Mouse (Mus musculus): ENCODE results near the gene Hlf.

DNA sequence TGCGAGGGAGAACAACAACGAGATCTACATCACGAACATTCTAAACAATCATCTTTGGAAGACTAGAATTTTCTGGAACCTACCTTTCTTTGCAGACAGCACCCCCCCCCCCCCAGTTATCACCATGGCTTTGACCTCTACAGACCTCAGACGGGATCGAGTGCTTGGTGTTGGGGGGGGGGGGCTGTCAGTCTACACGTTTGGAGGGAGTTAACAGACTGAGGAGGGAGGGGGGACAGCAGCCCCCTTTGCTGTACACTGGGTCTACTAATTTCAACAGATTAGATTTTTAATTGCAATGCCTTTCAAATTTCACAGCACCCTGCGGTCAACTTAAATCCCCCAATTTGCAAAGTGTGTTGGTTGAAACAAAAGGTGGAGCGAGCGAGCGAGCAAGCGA lies 20.3 kb downstream of the Hlf start:
- no peak for TF ChIP-seq CTCF (IDR thresholded peaks at IDR 0.05)
- TF ChIP-seq EP300 (IDR thresholded peaks at IDR 0.05), result no peak

All from lung, postnatal 0 days (tissue).